Mouse (Mus musculus): Measurements from ENCODE around the gene Dnajc8.

DNA sequence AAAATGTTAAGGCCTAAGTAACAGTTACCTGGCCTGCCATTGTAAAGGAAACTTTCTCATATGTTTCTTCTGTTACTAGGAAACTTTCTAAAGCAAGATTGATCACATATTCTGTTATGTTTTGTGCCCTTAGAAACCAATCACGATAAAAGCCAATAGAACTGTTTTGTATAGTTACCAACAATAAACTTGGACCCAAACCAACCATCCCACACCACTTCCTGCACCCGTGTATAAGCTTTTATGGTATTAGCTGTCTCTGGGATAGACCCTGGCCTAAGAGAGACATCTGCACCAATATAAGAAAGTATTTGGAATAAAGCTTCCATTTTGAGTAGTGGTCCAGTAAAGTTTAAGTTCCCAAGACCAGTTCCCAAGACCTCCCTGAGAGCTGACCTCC is 49.6 kb downstream of the Dnajc8 start:
- TF ChIP-seq CTCF (IDR thresholded peaks at IDR 0.05; ENCODE audit: insufficient read depth, low read length) (no peak), POLR2A (IDR thresholded peaks at IDR 0.05; ENCODE audit: borderline replicate concordance, extremely low read depth, low read depth, low read length) (no peak)

All from lung, adult 2 months (tissue).